Mouse (Mus musculus) adrenal gland, adult 2 months (tissue): Measurements from ENCODE around the gene Fam135a. TPM values are rescaled to one million over a fixed set of nuclear protein-coding genes. Genes with fewer than 3 reads are reported as not detected.

Source experiments
- polyA plus RNA-seq: library from polyadenylated mRNA; depleted of rRNA; stranded (reverse); fragments of >200 nt; gene quantifications from 2 replicates; pipeline ENCODE4 v1.2.3, GENCODE M21; 2012; rRNA removed
- total RNA-seq, 2 experiments: library from RNA; stranded (reverse); gene quantifications; 2 replicates each; pipeline ENCODE4 v1.2.3; 2021

The Fam135a gene
- total and polyA plus RNA-seq, 3 experiments: 2.9 to 18.6 (median 15.2) TPM

Other genes with a start within 250 kb of the Fam135a start
- 10 to 100 TPM; 56.6 to 96.9 TPM for gene Smap1, start 178.0 kb downstream of the Fam135a start, total RNA-seq
- 15.3 and 34.4 TPM in 2 replicates for gene Smap1, start 178.0 kb downstream of the Fam135a start, polyA plus RNA-seq
- gene Sdhaf4, start 94.7 kb downstream of the Fam135a start, total RNA-seq: 10 to 100 TPM; 46.8 to 69.4 TPM
- gene Sdhaf4, start 94.7 kb downstream of the Fam135a start, polyA plus RNA-seq: 1.7 and 2.7 TPM in 2 replicates
- gene Col9a1, start 77.3 kb upstream of the Fam135a start, total RNA-seq: not detected
- gene Col9a1, start 77.3 kb upstream of the Fam135a start, polyA plus RNA-seq: not detected in 2 replicates